Mouse (Mus musculus) lung, postnatal 4 days (tissue): Measurements from ENCODE around the gene Cox15.

Source experiments
- DNase-seq, 2 experiments: peaks; one replicate each; pipeline ENCODE4 v3.0.0; 2021

Cox15 gene

GRCm38 (mm10) chr19:43704787-43705497, 47.9 kb downstream of the Cox15 start:
- no peak for DNase-seq

GRCm38 (mm10) chr19:43704211-43704610, 48.6 kb downstream of the Cox15 start:
- DNase-seq: no peak

GRCm38 (mm10) chr19:43699763-43700155, 53.0 kb downstream of the Cox15 start:
- DNase-seq: no peak

GRCm38 (mm10) chr19:43699021-43699762, 53.6 kb downstream of the Cox15 start:
- DNase-seq: no peak

GRCm38 (mm10) chr19:43697666-43698370, 55.0 kb downstream of the Cox15 start:
- DNase-seq: no peak

GRCm38 (mm10) chr19:43695514-43695964, 57.3 kb downstream of the Cox15 start:
- DNase-seq: no peak

- DNase-seq: no peak
Measured at GRCm38 (mm10) chr19:43692815-43693214, 60.0 kb downstream of the Cox15 start.

GRCm38 (mm10) chr19:43689419-43690246, 63.2 kb downstream of the Cox15 start, which contains the start of gene Entpd7:
Gene Entpd7, plus strand, starts transcription at chr19:43689672.
- DNase-seq: peak; percentile 97 to 99
